Mouse (Mus musculus) limb, embryonic 10.5 days (tissue): ENCODE data around the gene Vps33b. TPM values are rescaled to one million over a fixed set of nuclear protein-coding genes. Genes with fewer than 3 reads are reported as not detected.

Experiments used
- DNase-seq: peaks from one replicate; pipeline ENCODE4 v3.0.0-alpha.2; 2017; ENCODE audit warnings: low spot score
- H3K27ac ChIP-seq: fragments of 300-500 bp; sonication (generic); 2 replicates; pipeline ENCODE4 v1.5.1; 2016; ENCODE audit warnings: mild to moderate bottlenecking
- H3K27me3 ChIP-seq: fragments of 300-500 bp; sonication (generic); 2 replicates; pipeline ENCODE4 v1.6.1; 2016; ENCODE audit warnings: low read depth, mild to moderate bottlenecking; ENCODE audit not compliant: poor library complexity, severe bottlenecking
- H3K36me3 ChIP-seq: fragments of 300-500 bp; sonication (generic); 2 replicates; pipeline ENCODE4 v1.6.1; 2016; ENCODE audit warnings: mild to moderate bottlenecking, moderate library complexity
- H3K4me1 ChIP-seq: fragments of 300-500 bp; sonication (generic); 2 replicates; pipeline ENCODE4 v1.6.1; 2016
- H3K4me3 ChIP-seq: fragments of 300-500 bp; sonication (generic); 2 replicates; pipeline ENCODE4 v1.5.1; 2016; ENCODE audit warnings: mild to moderate bottlenecking, moderate library complexity
- H3K9me3 ChIP-seq: fragments of 300-500 bp; sonication (generic); replicated peaks from 2 replicates; pipeline ENCODE4 v1.6.1; 2016; ENCODE audit warnings: mild to moderate bottlenecking
- WGBS: fragments of 180-500 bp; shearing (Covaris S2); methylation state at CpG from one replicate; pipeline ENCODE4 v1.1.7; 2016; 5-methylcytosine and 5-hydroxymethylcytosine counted together
- polyA plus RNA-seq: library from polyadenylated mRNA; unstranded; fragments of >200 nt; fragmentation: Nextera tagmentation; extraction: Ambion mirVana; gene quantifications from 2 replicates; pipeline ENCODE4 v1.2.1, GENCODE M21; 2016

Vps33b gene
- polyA plus RNA-seq, 1 experiment from 2014 or later = 17.9 TPM

GRCm38 (mm10) chr7:80280998-80281397 is 11.5 kb downstream of the Vps33b start:
- peaks cover 77% of the 10 kb centered on the region for H3K36me3 ChIP-seq

GRCm38 (mm10) chr7:80281646-80282045 is 12.2 kb downstream of the Vps33b start:
- 94% methylated on average over 3 of the region's 3 CpGs for WGBS
- no peaks in the 10 kb centered on the region for H3K9me3 ChIP-seq
- no peaks in the 10 kb centered on the region for H3K4me1 ChIP-seq
- DNase-seq = no peak
- no peaks in the 10 kb centered on the region for H3K27me3 ChIP-seq
- H3K27ac ChIP-seq = no peak overlapping the region
- H3K36me3 ChIP-seq = peaks cover 77% of the 10 kb centered on the region
- H3K4me3 ChIP-seq = no peak overlapping the region

More at GRCm38 (mm10) chr7:80280998-80281397, 11.5 kb downstream of the Vps33b start:
- DNase-seq = no peak
- Histone ChIP-seq H3K4me1 (no peaks in the 10 kb centered on the region), H3K27me3 (no peaks in the 10 kb centered on the region), H3K4me3 (no peak overlapping the region), H3K27ac (no peak overlapping the region), H3K9me3 (no peaks in the 10 kb centered on the region)
- 96% methylated on average over 2 of the region's 2 CpGs for WGBS

- Histone ChIP-seq H3K27me3 (no peaks in the 10 kb centered on the region), H3K4me1 (no peaks in the 10 kb centered on the region), H3K4me3 (no peak overlapping the region), H3K36me3 (peaks cover 78% of the 10 kb centered on the region), H3K9me3 (no peaks in the 10 kb centered on the region), H3K27ac (no peak overlapping the region)
- WGBS = 95% methylated on average over 3 of the region's 3 CpGs
- no peak for DNase-seq
Observed at GRCm38 (mm10) chr7:80283226-80283918, 13.9 kb downstream of the Vps33b start.

- no peaks in the 10 kb centered on the region for H3K9me3 ChIP-seq
- DNase-seq = no peak
- WGBS = 93% methylated on average over 5 of the region's 5 CpGs
- H3K36me3 ChIP-seq = peaks cover 74% of the 10 kb centered on the region
- no peak overlapping the region for H3K27ac ChIP-seq
- no peak overlapping the region for H3K4me3 ChIP-seq
- H3K4me1 ChIP-seq = no peaks in the 10 kb centered on the region
- no peaks in the 10 kb centered on the region for H3K27me3 ChIP-seq
Observed at GRCm38 (mm10) chr7:80284391-80284790, 14.9 kb downstream of the Vps33b start.

GRCm38 (mm10) chr7:80285725-80286124 is 16.3 kb downstream of the Vps33b start:
- Histone ChIP-seq H3K27ac (no peak overlapping the region), H3K27me3 (no peaks in the 10 kb centered on the region), H3K4me3 (no peak overlapping the region), H3K36me3 (peaks cover 74% of the 10 kb centered on the region), H3K4me1 (no peaks in the 10 kb centered on the region), H3K9me3 (no peaks in the 10 kb centered on the region)
- DNase-seq = no peak
- 94% methylated on average over 6 of the region's 6 CpGs for WGBS

- Histone ChIP-seq H3K27me3 (no peaks in the 10 kb centered on the region), H3K36me3 (peaks cover 86% of the 10 kb centered on the region), H3K4me1 (no peaks in the 10 kb centered on the region), H3K4me3 (no peak overlapping the region), H3K9me3 (no peaks in the 10 kb centered on the region), H3K27ac (no peak overlapping the region)
- 86% methylated on average over 10 of the region's 10 CpGs for WGBS
- DNase-seq = no peak
Observed at GRCm38 (mm10) chr7:80287736-80288135, 18.3 kb downstream of the Vps33b start.

- H3K27me3 ChIP-seq = no peaks in the 10 kb centered on the region
- peak within 1 kb of the TSS; percentile 79 for H3K4me3 ChIP-seq
- WGBS = under 1% methylated on average over 52 of the region's 52 CpGs
- H3K36me3 ChIP-seq = peaks cover 59% of the 10 kb centered on the region
- H3K27ac ChIP-seq = peak within 1 kb of the TSS; percentile 92
- H3K4me1 ChIP-seq = peaks cover 19% of the 10 kb centered on the region
- peak; percentile 99 for DNase-seq
- no peaks in the 10 kb centered on the region for H3K9me3 ChIP-seq
Observed at GRCm38 (mm10) chr7:80294062-80294763, 24.8 kb downstream of the Vps33b start, which contains the start of gene Prc1. Prc1 (plus strand) TSS chr7:80294450.

GRCm38 (mm10) chr7:80294764-80295648 is 25.6 kb downstream of the Vps33b start:
- H3K27ac ChIP-seq = peak overlapping the region; percentile 92
- DNase-seq = no peak
- H3K9me3 ChIP-seq = no peaks in the 10 kb centered on the region
- H3K36me3 ChIP-seq = peaks cover 62% of the 10 kb centered on the region
- H3K27me3 ChIP-seq = no peaks in the 10 kb centered on the region
- peak overlapping the region; percentile 79 for H3K4me3 ChIP-seq
- 12% methylated on average over 37 of the region's 37 CpGs for WGBS
- peaks cover 19% of the 10 kb centered on the region for H3K4me1 ChIP-seq

GRCm38 (mm10) chr7:80296462-80296861 is 27.0 kb downstream of the Vps33b start:
- Histone ChIP-seq H3K36me3 (peaks cover 62% of the 10 kb centered on the region), H3K9me3 (no peaks in the 10 kb centered on the region), H3K27ac (no peak overlapping the region), H3K4me1 (peaks cover 19% of the 10 kb centered on the region), H3K27me3 (no peaks in the 10 kb centered on the region), H3K4me3 (0 out of 2 replicates have a peak overlapping the region, but pooled peaks have one; percentile 10)
- 94% methylated on average over 6 of the region's 6 CpGs for WGBS
- DNase-seq = no peak

- Histone ChIP-seq H3K36me3 (peaks cover 63% of the 10 kb centered on the region), H3K27me3 (no peaks in the 10 kb centered on the region), H3K4me3 (no peak overlapping the region), H3K4me1 (peaks cover 19% of the 10 kb centered on the region), H3K9me3 (no peaks in the 10 kb centered on the region), H3K27ac (no peak overlapping the region)
- DNase-seq = no peak
- WGBS = 92% methylated on average over 3 of the region's 3 CpGs
Observed at GRCm38 (mm10) chr7:80297041-80297440, 27.6 kb downstream of the Vps33b start.

DNA sequence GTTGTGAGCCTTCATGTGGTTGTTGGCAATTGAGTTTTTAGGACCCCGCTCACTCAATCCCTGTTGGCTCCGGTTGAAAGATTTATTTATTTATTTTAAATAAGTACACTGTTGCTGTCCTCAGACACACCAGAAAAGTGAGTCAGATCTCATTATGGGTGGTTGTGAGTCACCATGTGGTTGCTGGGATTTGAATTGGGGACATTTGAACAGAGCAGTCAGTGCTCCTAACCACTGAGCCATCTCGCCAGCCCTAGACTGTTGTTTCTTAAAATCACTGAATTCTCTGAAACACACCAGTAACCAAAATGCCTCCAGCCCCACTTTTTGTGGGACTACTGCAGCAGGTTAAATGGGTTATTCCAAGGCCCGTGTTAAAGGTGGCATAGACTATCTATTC is 29.3 kb downstream of the Vps33b start:
- 96% methylated on average over 4 of the region's 4 CpGs for WGBS
- Histone ChIP-seq H3K4me1 (peaks cover 19% of the 10 kb centered on the region), H3K27me3 (no peaks in the 10 kb centered on the region), H3K36me3 (peaks cover 81% of the 10 kb centered on the region), H3K4me3 (no peak overlapping the region), H3K9me3 (no peaks in the 10 kb centered on the region), H3K27ac (no peak overlapping the region)
- DNase-seq = no peak

GRCm38 (mm10) chr7:80299568-80299967 is 30.1 kb downstream of the Vps33b start:
- H3K27me3 ChIP-seq = no peaks in the 10 kb centered on the region
- no peak overlapping the region for H3K27ac ChIP-seq
- DNase-seq = no peak
- H3K4me3 ChIP-seq = no peak overlapping the region
- H3K4me1 ChIP-seq = peaks cover 19% of the 10 kb centered on the region
- no peaks in the 10 kb centered on the region for H3K9me3 ChIP-seq
- peaks cover 89% of the 10 kb centered on the region for H3K36me3 ChIP-seq
- 95% methylated on average over 3 of the region's 3 CpGs for WGBS
